Mouse (Mus musculus) splenic B cell, adult 2 months (primary cell): ENCODE measurements around the gene Fam180a.
"Not testable (repeated sequence)": the region's sequence is repeated elsewhere in the genome, so short reads cannot be mapped to it uniquely, and the experiment has no call there.

Experiments
- DNase-seq: peaks from one replicate; pipeline ENCODE4 v3.0.0-alpha.2; 2011; ENCODE audit warnings: low read depth, low spot score
- H3K27me3 ChIP-seq: 2 replicates; pipeline ENCODE4 v1.6.1; 2012; ENCODE audit warnings: mild to moderate bottlenecking, low read length, moderate library complexity, mixed read lengths; ENCODE audit not compliant: control insufficient read depth, poor library complexity, insufficient read depth, severe bottlenecking
- H3K36me3 ChIP-seq: 2 replicates; pipeline ENCODE4 v1.6.1; 2012; ENCODE audit warnings: mild to moderate bottlenecking, low read length, moderate library complexity, mixed read lengths; ENCODE audit not compliant: control insufficient read depth, poor library complexity, insufficient read depth, severe bottlenecking

Gene Fam180a

DNA sequence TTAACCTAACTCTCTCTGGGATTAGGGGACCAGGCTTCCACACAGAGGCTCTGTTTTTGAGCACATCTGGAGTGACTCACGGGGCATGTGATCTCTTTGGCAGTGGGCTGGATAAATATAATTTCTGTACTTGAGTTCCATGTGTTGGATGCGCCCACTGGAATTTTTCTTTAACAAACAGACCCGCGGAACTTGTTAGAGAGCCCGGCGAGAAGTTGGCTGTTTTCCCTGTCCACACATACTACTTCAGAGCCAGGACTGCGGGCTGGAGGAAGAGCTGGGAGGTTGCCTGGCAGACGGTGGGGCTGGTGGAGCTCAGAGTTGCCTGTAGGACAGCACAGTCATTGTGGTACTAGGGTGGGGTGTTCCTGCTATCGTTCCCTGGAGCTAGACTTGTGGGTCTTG, at the start of gene Fam180a:
Gene Fam180a, minus strand, starts transcription at position 31 of the 405 bp plus-strand sequence.
- no peaks in the 10 kb centered on the region for H3K27me3 ChIP-seq
- DNase-seq, result no peak

GRCm38 (mm10) chr6:35374052-35374451, 48.1 kb upstream of the Fam180a start:
- H3K36me3 ChIP-seq, result no peaks in the 10 kb centered on the region
- no peaks in the 10 kb centered on the region for H3K27me3 ChIP-seq
- DNase-seq, result no peak

More for the DNA sequence above, at the start of gene Fam180a:
- no peaks in the 10 kb centered on the region for H3K36me3 ChIP-seq

DNA sequence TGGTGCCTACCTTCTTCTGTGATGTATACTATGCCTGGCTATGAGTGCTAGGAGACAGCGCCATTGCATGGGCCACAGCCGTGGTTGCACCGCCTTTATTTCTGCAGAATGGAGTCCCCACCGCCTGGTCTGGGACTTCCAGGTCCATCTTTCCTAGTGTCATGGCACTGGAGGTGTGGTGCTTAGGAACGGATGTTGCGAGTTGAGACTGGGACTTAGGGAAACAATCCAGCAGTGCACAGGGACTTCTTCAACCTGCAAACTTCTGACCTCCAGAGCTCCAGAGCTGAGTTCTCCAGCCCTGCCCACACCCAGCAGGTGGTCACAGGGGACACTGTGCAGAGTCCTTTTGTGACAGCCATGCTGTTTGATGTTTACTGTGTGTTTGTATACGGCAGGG, 44.4 kb upstream of the Fam180a start:
- Histone ChIP-seq H3K36me3 (no peaks in the 10 kb centered on the region), H3K27me3 (no peaks in the 10 kb centered on the region)
- DNase-seq, result no peak

- not testable (repeated sequence) for DNase-seq, H3K36me3 ChIP-seq, H3K27me3 ChIP-seq
Measured at GRCm38 (mm10) chr6:35369578-35370282, 43.8 kb upstream of the Fam180a start.

GRCm38 (mm10) chr6:35362596-35362995, 36.7 kb upstream of the Fam180a start:
- Histone ChIP-seq H3K36me3 (no peaks in the 10 kb centered on the region), H3K27me3 (no peaks in the 10 kb centered on the region)
- DNase-seq, result no peak

DNA sequence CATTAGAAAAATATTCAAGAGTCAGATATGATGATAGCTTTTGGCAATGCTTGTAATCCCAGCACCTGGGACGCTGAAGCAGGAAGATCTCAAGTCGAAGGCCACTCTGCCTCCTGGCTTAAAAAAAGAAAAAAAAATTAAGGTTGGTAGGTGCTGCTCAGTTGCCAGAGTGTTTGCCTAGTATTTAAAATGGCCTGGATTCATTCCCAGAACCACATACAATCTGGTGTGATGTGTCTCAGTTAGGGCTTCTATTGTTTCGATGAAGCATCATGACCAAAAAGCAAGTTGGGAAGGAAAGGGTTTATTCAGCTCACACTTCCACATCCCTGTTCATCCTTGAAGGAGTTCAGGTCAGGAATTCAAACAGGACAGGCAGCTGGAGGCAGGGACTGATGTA, 29.4 kb upstream of the Fam180a start:
- H3K27me3 ChIP-seq, result no peaks in the 10 kb centered on the region
- no peak for DNase-seq
- H3K36me3 ChIP-seq, result no peaks in the 10 kb centered on the region

DNA sequence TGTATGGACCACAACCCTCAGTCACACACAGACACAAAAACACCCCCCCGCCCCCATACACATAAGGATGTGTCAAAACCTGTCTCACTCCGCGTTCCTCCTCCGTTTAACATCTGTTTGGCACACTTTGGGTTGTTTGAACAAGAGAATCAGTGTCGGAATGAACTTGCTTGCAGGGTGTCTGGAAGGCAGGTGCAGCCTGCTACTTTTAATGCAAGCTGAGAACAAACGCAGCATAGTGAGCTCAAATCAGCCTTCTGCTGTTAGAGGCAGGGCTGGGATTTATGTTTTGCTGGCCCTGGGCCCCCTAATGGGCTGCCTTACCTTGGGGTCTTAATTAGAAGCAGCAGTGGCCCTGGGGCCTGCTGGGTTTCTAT, 28.7 kb upstream of the Fam180a start:
- no peaks in the 10 kb centered on the region for H3K36me3 ChIP-seq
- H3K27me3 ChIP-seq, result no peaks in the 10 kb centered on the region
- DNase-seq, result no peak

DNA sequence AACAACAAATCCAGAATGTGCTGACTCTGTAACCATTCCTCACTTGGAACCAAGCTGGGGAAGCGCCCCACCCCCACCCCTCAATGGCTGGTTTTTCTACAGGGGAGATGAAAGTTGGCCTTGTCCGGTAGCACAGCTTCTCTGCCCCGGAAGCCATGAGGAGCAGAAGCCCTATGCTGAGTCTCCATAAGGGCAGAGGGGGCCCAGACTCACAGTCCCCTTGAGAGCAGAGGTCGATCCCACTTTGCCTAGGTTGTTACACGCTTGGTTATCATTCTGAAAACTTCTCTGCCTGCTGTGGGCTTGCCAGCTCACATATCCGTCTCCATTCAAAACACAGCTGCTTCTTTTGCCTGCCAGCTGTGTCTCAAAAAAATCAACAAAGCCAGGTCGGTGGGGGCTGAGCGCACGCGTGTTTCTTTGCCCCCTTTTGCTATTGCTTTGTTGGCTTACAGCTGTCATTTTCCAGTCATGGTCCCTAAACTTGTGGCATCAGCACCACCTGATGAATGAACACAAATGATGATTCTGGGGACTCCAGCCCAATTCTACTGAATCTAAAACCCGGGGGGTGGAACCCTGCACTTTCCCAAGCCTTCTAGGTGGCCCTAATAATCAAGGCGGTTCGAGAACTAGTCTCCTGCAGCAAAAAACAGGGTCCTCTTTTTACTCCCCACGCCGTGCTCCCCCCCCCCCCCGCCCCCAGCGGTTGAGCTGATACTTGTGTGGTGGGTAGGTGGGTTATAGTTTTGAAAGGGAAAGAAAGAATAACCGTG, 28.1 kb upstream of the Fam180a start:
- DNase-seq, result no peak
- H3K27me3 ChIP-seq, result no peaks in the 10 kb centered on the region
- no peaks in the 10 kb centered on the region for H3K36me3 ChIP-seq

DNA sequence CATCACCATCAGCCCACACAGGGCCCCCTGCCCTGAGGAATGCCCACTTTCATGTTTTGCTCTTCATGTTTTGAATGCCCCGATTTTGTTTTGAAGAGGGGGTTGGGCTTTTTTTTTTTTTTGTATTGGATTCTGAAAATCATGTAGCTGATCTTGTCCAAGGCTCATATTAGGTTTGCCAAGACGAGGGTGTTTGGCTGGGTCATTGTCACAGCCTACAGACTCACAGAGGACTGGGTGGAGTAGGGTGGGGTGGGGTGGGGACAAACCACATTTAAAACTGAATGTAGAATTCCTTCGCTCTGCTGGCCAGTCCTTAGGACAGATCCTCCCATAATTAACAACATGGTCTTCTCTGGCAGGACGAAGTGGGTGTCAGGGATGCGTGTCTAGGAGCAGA, 27.5 kb upstream of the Fam180a start:
- DNase-seq, result no peak
- H3K36me3 ChIP-seq, result no peaks in the 10 kb centered on the region
- H3K27me3 ChIP-seq, result no peaks in the 10 kb centered on the region

- DNase-seq, result no peak
- Histone ChIP-seq H3K27me3 (no peaks in the 10 kb centered on the region), H3K36me3 (no peaks in the 10 kb centered on the region)
Measured at GRCm38 (mm10) chr6:35352867-35353266, 26.9 kb upstream of the Fam180a start.

DNA sequence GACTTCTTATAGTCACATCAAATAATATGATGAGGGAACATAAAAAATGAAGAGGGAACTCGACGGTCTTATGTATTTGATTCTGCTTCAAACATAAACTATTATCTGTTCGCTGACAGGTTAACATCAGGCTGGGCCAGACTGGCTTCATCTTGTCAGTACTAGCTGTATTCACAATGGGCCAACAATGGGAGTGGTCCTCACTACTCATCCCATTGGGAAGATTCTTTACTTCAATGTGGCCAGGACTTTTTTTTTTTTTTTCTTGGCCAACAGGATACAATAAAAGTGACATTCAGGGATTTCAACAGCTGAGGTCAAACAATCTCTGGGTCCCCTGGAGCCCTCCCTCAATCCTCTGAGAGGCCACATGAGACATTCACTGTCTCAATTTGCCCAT, 25.9 kb upstream of the Fam180a start:
- Histone ChIP-seq H3K36me3 (no peaks in the 10 kb centered on the region), H3K27me3 (no peaks in the 10 kb centered on the region)
- DNase-seq, result no peak

GRCm38 (mm10) chr6:35349784-35350183, 23.8 kb upstream of the Fam180a start:
- Histone ChIP-seq H3K27me3 (no peaks in the 10 kb centered on the region), H3K36me3 (no peaks in the 10 kb centered on the region)
- DNase-seq, result no peak

GRCm38 (mm10) chr6:35338640-35339039, 12.7 kb upstream of the Fam180a start:
- no peak for DNase-seq
- Histone ChIP-seq H3K27me3 (no peaks in the 10 kb centered on the region; the same call in 1 of the 2 replicates), H3K36me3 (no peaks in the 10 kb centered on the region)

DNA sequence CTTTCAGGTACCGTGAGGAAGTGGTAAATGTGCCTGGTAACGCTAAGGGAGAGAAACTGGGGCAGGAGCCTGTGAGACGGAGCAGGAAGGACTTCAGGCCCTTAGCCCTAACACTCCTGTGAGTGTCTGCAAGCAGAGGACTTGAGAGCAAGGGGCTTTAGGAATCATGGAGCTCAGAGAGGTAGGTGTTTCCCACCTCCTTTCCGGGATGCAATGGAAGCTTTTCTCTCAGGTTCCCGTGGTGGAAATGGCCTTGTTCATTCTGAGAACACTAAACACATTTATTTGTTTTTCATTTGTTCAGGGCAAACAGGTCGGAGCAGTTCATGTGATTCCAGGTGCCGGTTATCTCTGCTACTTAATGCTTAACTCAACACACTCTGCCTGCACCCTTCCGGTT, 11.9 kb upstream of the Fam180a start:
- Histone ChIP-seq H3K36me3 (no peaks in the 10 kb centered on the region), H3K27me3 (no peaks in the 10 kb centered on the region; the same call in 1 of the 2 replicates)
- DNase-seq, result no peak

DNA sequence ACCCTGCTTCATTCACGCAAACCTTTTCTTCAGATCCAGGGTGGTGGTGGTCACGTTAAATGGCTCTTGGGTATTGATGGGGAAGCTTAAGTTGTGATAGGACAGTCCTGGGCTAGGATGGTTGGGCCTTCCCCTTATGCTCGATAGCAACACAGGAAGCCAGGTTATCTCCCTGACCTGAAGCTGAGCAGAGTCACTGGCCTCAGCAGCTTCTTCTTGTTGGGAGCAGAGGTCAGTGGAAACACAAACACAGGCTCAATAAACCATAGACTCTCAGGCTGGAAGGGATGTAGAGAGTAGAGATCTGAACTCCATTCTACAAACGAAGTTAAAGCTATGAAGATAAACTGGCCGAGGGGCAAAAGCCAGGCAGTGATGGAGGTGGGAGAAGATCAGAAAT, 9.5 kb upstream of the Fam180a start:
- no peak for DNase-seq
- Histone ChIP-seq H3K27me3 (no peaks in the 10 kb centered on the region; the same call in 1 of the 2 replicates), H3K36me3 (no peaks in the 10 kb centered on the region)
